Mouse (Mus musculus) neural tube, embryonic 10.5 days (tissue): Measurements from ENCODE around the gene Fdx1l.

Experiments
- DNase-seq: peaks from one replicate; pipeline ENCODE4 v3.0.0-alpha.2; 2017; ENCODE audit warnings: low spot score; ENCODE audit errors: extremely low spot score

The Fdx1l gene

DNA sequence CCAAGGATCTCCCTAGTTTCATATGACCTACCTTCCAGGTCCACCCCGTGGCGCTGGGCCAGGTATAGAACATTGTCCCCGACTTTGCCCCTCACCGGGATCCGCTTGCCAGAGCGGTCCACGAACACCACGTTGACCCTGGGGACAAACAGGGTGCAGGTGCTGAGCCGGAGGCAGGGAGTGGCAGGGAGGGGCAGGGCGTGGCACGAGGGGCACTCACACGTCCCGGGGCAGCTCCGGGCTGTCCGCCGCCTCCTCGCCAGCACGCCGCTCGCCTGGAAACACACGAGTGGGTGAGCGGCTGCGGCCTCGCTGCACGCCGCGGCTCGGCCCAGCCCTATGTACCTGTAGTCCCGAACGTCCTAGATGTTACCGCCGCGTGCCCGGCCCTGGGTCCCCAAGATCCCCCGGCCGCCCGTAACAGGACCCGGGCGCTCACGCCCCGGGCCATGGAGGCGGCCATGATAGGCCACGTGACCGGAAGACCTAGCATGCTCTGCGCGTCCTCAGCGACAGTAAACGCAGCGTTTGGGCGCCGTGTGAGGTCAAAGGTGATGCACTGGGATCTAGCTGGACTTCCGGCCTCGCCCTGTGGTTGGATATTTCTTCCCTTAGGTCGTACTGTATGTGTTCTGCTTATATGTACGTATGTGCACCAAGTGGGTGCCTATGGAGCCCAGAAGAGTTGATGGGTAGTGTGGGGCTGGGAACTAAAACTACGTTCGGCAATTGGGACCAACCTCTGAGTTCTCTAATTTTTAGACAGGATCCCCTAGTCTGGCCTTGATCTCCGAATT, at the start of gene Fdx1l, which contains the start of gene Gm49373:
Gene Fdx1l (minus strand): TSS at position 571 of the 797 bp plus-strand sequence.
Gene Gm49373 (minus strand): TSS at position 53 of the 797 bp plus-strand sequence.
- DNase-seq = peak; percentile 90

DNA sequence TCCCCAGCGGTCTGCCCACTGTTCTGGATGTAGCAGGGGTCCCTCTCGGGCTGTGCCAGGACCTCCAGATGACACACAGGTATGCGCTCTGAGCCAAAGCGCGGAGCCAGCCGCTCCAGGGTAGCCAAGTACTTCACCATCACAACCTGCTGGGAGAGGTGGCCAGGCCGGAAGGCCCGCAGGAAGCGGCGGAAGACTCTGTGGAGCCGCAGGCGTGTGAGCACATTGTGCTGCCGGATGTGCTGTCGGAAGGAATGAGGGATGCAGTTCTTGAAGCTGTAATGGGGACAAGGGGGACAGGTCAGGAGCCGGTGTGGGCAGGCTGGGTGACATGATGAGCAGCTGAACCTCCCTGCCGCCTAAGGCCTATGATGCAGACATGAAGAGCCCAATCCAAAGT, 48.1 kb upstream of the Fdx1l start:
- no peak for DNase-seq

DNA sequence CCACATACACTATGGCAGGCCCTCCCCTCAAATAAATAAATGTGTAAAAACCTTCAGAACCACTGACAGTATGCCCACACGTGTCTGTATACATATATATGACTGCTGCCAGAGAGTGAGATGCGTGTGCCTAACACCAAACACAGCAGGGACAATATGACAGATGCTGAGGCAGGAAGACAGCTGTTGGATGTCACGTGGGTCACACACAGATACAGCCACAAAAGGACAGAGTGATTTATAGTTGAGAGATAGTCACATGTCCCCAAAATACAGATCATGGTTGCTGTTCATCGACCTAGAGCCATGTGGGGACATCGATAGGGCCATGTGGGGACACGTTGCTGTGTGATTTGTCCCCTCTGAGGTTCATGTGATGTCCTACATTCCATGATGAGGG, 43.7 kb upstream of the Fdx1l start:
- no peak for DNase-seq

DNA sequence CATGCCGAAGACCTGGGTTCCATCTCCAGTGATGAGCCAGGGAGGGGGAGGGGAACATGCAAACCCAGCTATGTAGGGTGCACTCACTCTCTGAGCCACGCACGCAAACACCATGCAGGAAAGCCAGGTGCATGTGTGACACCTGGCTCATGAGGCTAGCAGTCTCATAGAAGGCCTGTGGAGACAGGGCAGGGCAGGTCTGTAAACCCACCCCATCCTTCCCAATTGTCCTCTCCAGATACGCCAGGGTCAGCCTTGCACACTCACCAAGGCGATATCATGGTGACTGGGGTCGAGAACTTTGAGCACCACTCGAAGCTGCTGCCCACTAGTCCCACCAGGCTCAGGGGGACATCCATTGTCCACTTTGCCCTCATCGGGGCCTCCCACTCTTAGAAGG, 41.7 kb upstream of the Fdx1l start:
- no peak for DNase-seq

DNA sequence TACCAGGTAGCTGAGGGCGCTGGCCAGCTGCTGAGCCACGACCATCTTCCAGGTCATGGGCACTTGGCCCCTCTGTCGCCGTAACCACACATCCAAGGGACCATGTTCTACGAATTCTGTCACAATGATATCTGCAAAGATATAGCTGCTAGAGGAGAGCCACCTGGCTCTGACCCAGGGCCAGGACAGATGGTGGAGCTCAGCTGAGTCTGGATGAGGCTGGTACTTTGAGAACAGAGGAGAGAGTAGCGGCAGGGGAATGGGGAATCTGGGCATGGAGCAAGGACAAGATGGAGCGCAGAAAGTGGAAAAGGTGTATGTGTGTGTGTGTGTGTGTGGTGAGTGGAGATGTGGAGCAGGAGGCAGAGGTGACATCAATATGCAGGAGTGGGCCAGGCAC, 40.8 kb upstream of the Fdx1l start:
- DNase-seq = no peak

DNA sequence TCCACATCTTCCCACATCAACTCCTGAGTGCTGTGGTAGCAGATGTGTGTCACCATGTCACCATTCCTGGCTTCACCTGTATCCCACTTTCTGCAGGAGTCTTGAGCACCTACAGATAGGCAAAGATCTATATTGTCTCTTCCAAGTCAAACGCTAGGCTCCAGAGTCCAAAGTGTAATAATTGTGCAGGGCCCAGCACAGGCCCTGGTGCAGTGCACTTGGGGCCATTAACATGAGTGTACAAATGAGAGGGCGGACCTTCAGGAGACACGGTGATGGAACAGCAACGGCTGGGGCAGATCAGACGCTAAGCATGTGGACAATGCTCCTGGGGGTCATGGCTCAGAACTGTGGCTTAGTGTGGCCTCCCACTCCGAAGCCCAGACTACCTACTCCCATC, 40.3 kb upstream of the Fdx1l start:
- DNase-seq = no peak

DNA sequence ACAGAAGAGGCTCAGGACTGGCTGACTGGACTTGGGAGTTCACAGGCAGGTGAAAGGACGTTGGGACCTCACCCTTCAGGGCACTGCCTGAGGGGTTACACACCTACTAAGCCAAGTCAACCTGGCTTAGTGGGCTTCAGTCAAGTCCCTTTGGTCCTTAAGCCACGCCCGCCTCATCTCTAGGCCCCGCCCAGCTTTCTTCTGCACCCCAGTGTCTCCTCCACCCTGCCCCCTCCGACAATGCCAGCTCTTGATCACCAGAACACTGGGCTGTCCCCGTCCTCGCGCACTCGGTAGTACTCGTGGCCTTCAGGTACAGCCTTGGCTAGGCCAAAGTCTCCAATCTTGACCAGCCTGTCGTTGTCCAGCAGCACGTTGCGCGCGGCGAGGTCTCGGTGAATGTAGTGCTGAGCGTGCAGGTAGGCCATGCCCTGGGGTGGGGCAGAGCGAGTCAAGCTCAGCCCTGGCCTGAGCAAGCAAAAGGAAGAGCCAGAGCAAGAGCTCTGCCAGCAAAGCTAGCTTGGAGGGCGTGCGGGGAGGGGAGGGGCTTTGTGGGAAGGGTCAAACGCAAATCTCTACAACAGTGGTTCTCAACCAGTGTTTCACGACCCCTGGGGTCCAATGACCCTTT, 34.3 kb upstream of the Fdx1l start:
- DNase-seq = no peak

DNA sequence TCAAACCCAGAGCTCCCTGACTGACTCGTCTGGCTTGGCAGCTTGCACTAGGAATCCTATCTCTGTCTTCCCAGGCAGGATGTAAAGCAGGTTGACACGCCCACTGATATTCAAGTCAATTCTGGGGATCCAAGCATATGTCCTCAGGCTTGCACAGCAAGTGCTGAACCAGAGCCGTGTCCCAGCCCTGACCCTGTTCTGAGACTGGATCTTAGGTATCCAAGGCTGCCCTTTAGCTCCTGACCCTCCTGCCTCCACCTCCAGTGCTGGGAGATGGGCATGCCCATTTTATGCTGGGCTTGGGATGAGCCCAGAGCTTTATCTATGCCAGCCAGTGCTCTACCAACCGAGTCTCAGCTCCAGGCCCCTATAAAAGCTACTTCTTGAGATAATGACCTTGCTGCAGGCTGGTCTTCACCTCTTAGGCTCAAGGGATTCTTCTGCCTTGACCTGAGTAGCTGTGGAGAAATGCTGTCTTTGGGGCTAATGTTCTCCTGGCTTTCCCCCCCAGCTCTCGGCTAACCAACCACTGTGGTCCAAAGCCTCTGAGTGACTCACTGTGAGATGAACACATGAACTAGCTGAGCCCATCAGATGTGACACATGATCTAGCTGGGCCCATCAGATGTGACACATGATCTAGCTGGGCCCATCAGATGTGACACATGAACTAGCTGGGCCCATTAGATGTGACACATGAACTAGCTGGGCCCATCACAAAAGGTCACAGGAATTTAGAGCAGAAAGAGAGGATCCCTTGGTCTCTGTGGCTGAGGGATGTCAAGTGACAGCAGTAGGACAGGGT, 32.5 kb upstream of the Fdx1l start:
- DNase-seq = no peak

DNA sequence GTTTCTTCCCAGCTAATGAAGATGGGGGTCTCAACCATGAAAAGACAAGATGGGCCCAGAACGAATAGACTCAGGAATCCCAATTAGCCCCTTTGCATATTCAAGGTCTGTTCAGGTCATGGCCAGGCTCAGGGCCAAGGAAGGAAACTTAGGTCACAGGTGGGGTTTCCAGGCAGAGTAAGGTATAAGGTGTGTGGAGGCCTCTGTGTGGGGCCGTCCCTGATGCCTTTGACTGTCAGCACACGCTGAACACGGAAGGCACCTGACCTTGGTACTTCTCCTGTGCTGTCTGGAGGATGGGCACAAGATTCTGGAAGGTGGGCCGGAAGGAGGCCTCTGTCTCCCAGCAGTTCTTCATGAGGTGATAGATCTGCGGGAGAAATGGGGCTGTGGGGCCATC, 31.4 kb upstream of the Fdx1l start:
- DNase-seq = no peak

DNA sequence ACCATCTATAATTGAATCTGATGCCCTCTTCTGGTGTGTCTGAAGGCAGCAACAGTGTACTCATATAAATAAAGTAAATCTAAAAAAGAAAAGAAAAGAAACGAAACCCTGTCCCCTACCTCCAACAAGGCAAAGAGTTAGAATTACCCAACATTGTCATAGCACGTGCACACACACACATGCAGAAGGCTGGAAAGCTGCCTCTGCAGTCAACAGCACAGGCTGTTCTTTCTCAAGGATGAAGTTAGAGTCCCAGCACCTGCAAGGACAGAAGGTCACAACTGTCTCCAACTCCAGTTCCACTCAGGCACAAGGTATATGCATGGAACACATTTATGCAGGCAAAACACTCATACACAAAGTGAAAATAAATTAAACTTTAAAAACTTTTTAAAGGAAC, 28.7 kb upstream of the Fdx1l start:
- DNase-seq = no peak

DNA sequence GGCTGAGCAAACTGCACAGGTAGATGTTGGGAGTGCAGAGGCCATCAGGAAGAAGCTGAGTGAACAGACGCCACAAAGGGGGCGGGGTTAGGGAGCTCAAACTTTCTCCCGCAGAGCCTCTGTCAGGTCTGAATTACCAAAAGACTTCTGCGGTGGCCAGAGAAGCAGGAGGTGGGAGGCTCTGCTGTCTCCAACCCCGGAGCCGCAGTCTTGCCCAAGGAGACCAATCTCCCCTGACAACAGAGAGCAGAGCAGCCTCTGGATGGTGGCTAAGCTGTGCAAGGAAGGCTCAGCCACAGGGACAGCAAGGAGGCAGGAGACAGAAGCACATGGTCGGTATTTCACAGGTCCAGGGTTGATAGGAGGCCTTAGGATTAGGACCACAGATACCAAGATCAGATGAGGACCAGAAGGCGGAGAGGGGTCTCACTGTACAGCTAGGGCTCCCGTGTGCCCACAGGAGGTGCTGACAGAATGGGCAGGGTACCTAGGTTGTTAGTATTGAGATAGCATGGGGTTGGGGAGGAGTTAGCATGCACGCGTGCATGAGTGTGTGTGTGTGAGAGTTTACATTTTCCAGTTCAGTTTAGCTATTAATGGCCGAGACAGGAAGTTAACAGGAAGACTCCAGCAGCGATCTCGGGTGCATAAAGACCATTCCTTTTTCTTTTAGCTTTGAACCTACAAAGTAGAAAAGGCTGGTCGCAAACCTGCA, 27.2 kb upstream of the Fdx1l start:
- DNase-seq = no peak

DNA sequence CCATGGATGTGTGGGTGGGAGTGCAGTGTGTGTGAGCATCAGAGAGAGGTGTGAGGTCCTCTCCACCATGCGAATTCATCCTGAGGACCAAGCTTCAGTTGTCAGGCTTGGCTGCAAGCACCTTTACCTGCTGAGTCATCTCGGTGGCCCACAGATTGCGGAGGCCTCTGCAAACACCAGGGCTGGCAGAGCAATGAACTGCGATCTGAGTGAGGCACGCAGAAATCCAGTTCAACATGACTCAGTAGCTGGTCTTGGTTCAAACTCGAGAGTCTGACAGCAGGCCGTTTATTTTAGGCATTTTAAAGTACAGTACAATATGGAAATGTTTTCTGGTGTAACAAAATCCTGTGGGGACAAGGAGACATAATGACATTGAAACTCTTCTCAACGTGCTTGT, 24.4 kb upstream of the Fdx1l start:
- DNase-seq = no peak

DNA sequence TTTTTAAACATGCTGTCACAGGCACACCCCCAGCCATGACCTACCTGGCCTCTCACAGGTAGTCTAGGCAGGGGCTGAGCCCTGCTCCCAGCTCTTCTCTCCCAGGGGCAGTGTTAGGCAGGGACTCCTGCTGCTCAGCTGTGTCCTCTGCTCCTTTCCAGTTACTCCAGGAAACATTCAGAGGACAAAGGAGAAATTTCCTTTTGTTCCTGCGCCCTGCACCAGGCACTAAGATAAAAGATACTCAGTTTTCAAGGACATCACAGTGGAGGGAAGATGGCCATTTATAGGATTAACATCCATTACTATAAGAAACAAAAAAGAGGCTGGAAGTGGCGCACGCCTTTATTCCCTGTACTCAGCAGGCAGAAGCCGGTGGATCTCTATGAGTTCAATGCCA, 22.5 kb upstream of the Fdx1l start:
- DNase-seq = no peak

DNA sequence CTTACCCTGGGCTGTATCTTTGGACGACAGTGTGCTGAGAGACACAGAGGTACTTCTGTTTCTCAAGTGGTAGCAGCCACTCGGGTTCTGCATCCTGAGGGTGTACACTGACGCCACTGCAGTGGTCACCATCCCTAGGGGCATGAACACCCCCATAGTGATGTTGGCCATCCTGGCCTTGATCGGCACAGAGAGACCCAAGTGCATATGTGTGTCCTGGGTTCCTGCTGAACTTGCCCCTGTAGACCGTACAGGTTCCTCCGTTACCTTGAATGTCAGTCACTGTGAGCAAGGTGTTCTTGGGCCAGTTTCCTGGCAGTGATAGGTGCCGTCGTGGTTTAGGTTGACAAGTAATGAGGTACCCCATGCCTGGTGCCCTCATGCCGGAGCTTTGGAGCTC, 20.0 kb upstream of the Fdx1l start:
- no peak for DNase-seq

DNA sequence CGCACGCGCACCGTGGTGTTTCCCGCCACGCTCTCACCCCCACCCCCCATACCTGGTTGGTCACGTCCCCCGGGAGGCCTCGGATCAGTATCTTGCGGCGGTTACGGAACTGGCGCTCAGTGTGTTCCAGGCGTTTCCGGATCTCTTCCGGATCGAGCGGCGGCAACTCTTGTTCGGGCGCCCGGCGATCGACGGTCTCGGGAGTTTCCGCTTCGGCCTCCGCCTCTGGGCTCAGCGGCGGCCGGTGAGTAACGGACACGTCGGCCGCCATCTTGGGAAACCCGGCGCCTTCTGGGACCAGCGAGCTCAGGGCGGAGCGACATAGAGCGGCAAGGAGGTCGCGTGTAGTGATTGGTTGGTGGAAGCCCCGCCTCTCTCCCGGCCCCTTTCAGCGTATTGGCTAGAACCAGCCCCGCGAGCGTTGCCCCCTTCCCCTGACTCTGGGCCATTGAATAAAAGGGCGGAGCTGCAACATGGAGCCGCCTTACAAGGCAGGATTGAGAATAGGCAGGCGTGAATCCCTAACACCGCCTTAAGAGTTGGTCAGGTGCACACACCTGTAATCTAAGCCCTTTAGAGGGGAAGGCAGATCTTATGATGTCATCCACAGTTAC, 18.4 kb upstream of the Fdx1l start, which contains the start of the genes Gm38431 and Raver1:
Gene Gm38431 (minus strand): TSS at position 291 of the 614 bp plus-strand sequence.
Gene Raver1 (minus strand): TSS at position 302 of the 614 bp plus-strand sequence.
- peak; percentile 95 for DNase-seq

DNA sequence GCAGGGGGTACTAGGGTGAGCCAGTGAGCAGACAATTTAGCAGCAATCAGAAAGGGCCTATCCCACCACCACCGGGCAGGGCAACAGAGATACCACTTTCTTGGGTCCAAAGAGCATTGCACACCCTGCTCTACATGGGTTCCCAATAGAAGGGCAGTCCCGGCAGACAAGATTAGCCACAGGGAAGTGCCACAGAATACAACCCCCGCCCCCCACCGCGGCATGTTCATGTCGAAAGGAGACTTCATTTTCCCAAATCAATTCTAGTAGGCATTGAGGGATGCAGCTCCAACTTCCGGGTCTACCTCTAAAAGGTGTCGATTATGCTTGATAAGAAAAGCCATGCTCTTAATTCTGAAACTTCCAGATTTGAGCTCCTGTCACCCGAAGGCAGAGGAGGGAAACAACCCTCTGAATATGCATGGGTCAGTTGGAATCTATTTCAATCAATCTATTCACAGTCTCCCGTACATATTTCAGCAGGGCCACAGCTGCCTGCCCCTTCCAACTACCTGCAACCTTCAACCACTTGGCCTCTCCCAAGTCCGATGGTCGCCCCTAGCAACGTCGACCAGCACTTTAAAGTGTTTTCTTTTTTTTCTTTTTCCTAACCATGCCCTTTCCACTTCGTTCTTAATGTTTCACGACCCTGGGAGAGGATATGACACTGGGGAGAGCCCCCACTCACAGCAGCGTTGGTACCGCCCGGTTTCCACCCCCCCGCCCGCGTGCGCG, 17.7 kb upstream of the Fdx1l start:
- DNase-seq = no peak

DNA sequence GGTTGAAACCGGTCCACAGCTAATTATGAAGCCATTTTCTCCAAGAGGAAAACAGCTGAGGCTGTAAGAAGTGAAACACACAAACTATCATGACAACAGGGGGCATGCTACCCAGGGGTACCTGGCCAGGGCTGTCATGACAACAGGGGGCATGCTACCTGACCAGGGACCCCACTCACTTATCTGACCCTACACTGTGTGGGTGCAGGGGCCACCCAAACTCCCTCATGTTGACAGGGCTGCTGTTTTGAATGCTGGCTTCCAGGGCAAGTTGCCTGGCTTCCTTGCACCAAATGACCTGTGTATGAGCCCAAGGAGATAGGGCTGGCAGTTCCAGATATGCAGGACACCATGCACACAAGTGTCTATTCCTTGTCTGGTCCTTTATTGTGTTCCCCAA, 17.1 kb upstream of the Fdx1l start:
- DNase-seq = no peak

DNA sequence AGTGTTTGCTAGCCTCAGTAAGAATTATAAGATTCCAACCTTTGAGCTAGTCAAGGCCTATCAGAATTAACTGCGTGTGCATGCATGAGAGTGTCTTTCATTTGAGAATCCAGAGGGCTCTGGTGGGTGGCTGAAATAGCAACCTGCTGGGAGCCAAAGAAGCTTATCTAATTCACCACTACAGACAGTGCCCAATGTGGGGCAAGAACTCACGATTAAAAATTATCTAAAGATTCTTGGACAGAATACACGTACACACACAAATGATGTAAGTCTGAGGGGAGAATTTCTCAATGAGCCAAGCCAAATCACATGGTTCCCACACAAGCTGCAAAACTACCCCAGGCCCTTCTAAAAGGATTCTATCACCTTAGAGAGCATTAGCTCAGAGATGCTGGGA, 9.9 kb upstream of the Fdx1l start:
- DNase-seq = no peak

DNA sequence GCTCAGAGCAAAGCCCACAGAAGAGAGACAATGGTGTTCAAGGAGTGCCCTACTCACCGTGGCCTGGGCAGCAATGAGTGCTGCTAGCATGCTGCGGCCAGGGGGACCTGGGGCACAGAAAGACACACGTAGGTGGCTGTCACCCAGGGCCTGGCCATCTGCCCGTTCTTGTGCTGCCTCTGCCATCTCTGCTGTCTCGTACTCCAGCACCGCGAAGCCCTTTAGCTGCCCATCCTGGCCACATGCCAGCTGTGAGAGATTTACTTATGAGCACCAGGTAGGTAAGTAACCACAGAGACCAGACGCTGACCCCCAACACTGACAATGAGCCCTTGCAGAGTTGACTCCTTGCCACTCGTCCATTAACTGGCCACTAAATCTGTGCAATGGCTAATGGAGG, 7.7 kb upstream of the Fdx1l start:
- no peak for DNase-seq

DNA sequence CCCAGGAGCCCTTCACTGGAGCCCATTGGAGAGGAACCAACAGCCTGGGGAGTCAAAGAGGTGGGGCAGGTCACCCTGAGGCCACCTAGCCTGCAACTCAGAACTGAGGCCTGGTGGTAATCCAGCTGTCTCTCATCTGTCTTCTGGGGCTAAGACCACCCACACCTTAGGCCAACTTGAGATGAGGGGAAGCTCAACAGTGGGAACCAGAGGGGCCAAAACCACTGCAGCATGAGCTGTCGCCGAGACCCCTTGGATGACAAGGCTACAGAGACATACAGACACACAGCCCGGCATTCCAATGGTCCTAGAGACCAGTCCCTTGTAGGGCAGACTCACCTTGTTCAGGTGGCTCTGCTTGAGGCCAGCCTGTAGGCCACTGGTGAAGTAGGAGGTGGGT, 2.2 kb upstream of the Fdx1l start:
- DNase-seq = no peak
